Mouse (Mus musculus): Measurements from ENCODE around the gene Ptprn2.

DNA sequence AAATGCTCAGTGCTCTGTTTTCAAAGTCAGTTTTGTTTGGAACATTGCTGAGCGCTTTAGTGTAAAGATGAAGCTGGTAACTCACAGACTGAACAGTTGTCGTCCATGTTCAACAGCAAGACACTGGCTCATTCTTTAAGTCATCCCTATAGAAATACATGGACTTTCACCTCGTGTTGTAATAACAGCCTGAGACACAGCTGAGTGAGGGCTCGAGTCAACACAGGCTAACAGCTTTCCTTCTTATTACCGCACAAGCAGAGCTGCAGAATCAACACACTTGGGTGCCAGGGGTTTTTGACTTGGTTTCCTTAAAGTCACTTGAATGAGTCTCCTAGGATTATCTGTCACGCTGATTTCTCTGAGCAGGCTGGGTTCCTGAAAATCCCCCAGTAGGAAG lies 744.8 kb downstream of the Ptprn2 start:
- TF ChIP-seq POLR2A (IDR thresholded peaks at IDR 0.05; ENCODE audit: control insufficient read depth, low read depth, low read length): no peak
- no peak for TF ChIP-seq CTCF (IDR thresholded peaks at IDR 0.05; ENCODE audit: control insufficient read depth, insufficient read depth, insufficient replicate concordance, low read depth, low read length)
